Mouse (Mus musculus) embryo, embryonic 10.5 days (tissue): Measurements from ENCODE around the gene Mterf4.

Source experiments
- DNase-seq: peaks from one replicate; pipeline ENCODE4 v3.0.0-alpha.2; 2015; ENCODE audit warnings: low spot score

Gene Mterf4

DNA sequence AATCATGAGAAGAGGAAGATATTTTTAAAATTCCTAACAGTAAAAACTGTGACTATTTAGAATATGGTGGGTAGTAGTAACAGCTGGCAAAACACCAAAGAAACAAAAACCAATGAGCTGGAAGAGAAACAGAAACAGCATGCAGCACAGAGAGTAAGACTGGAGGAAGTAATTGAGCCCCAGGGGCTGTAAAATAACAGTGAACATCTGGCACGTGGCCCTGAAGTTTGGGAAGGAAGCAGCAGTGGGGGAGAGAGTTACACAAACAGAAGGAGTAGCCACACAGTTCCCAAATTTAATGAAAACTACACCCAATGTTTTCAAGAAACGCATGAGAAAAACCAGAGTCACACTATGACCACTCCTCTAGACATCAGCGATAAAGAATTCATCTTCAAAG lies 38.5 kb downstream of the Mterf4 start:
- DNase-seq = peak; percentile 62

DNA sequence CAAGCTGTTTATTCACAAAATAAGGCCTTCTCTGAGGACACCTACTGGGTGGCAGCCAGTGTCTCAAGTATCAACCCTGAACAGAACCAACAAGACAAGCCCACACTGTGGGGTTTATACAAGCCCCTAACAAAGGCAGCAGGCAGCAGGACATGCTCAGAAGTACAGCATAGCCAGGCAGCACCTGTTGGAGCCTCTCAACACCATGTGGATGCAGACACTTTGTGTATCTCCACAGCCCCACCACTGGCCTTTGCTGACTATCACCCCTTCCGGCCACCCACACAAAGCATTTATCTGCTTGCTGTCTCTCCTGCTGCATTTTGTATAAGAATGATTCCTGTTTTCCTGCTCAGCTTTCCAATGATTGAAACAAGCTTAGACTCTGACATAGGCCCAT lies 48.2 kb downstream of the Mterf4 start:
- no peak for DNase-seq

DNA sequence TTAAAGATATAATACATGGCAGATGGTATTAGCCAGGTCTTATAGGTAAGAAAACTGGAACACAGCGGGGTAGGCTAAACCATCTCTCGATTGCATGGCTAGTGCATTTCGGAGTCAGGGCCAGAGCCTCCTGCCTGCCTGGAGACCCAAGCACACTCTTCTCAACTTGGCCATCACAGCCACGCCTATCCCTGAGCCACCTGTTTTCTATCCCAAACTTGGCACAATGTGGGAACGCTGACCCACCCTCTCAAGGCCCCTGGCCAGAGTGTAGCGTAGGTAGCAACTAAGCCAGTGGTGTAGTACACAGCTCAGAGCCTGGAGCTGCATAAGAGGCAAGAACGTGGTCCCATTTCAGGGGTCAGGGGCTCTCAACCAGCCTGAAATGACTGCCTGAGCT lies 50.0 kb downstream of the Mterf4 start:
- DNase-seq = no peak

DNA sequence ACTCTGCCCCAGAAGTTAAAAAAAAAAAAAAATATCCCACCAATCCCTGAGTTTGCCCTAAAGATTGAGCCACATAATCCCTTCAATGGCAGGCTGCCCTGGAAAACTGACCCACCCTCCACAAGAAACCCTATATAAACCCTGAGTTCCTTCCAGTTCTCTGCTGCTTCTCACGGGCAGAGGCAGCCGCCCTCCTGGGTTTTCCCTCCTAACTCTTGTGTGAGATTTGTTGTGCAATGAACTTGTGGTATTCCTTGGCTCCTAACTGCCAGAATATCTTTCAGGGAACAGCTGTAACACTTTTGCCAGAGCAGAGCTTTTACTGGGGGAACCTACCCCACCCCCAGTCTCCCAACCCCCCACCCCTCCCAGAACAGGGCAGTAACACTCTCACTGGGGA lies 53.1 kb downstream of the Mterf4 start:
- no peak for DNase-seq
